Mouse (Mus musculus) kidney, embryonic 15.5 days (tissue): ENCODE results near the gene Slc35f3. TPM values are rescaled to one million over a fixed set of nuclear protein-coding genes. Genes with fewer than 3 reads are reported as not detected.

Source experiments
- ATAC-seq: fragments of 200-750 bp; cut with Nextera tagmentation; replicated peaks from 2 replicates; pipeline ENCODE4 v1.8.0; 2017; ENCODE audit warnings: moderate TSS enrichment; ENCODE audit not compliant: low FRiP score
- H3K27ac ChIP-seq: fragments of 300-500 bp; sonication (generic); 2 replicates; pipeline ENCODE4 v1.5.1; 2015; ENCODE audit warnings: mild to moderate bottlenecking, inconsistent platforms
- H3K27me3 ChIP-seq: fragments of 300-500 bp; sonication (generic); 2 replicates; pipeline ENCODE4 v1.6.1; 2015; ENCODE audit warnings: inconsistent platforms
- H3K36me3 ChIP-seq: fragments of 300-500 bp; sonication (generic); 2 replicates; pipeline ENCODE4 v1.6.1; 2015; ENCODE audit warnings: inconsistent platforms
- H3K4me1 ChIP-seq: fragments of 300-500 bp; sonication (generic); 2 replicates; pipeline ENCODE4 v1.6.1; 2015; ENCODE audit warnings: inconsistent platforms
- H3K4me2 ChIP-seq: fragments of 300-500 bp; sonication (generic); 2 replicates; pipeline ENCODE4 v1.6.1; 2015; ENCODE audit warnings: moderate library complexity, mild to moderate bottlenecking, inconsistent platforms
- H3K4me3 ChIP-seq: fragments of 300-500 bp; sonication (generic); replicated peaks from 2 replicates; pipeline ENCODE4 v1.5.1; 2015; ENCODE audit warnings: mild to moderate bottlenecking, inconsistent platforms
- H3K9ac ChIP-seq: fragments of 300-500 bp; sonication (generic); 2 replicates; pipeline ENCODE4 v1.6.1; 2015; ENCODE audit warnings: mild to moderate bottlenecking, inconsistent platforms
- H3K9me3 ChIP-seq: fragments of 300-500 bp; sonication (generic); replicated peaks from 2 replicates; pipeline ENCODE4 v1.6.1; 2016; ENCODE audit warnings: inconsistent platforms
- WGBS: fragments of 180-500 bp; shearing (Covaris S2); methylation state at CpG from one replicate; pipeline ENCODE4 v1.1.7; 2015; ENCODE audit warnings: mixed read lengths; 5-methylcytosine and 5-hydroxymethylcytosine counted together
- polyA plus RNA-seq: library from polyadenylated mRNA; unstranded; fragments of >200 nt; fragmentation: Nextera tagmentation; extraction: Ambion mirVana; gene quantifications from 2 replicates; pipeline ENCODE4 v1.2.1, GENCODE M21; 2015

Gene Slc35f3
- polyA plus RNA-seq, result 0.87 and 1.1 TPM in 2 replicates

DNA sequence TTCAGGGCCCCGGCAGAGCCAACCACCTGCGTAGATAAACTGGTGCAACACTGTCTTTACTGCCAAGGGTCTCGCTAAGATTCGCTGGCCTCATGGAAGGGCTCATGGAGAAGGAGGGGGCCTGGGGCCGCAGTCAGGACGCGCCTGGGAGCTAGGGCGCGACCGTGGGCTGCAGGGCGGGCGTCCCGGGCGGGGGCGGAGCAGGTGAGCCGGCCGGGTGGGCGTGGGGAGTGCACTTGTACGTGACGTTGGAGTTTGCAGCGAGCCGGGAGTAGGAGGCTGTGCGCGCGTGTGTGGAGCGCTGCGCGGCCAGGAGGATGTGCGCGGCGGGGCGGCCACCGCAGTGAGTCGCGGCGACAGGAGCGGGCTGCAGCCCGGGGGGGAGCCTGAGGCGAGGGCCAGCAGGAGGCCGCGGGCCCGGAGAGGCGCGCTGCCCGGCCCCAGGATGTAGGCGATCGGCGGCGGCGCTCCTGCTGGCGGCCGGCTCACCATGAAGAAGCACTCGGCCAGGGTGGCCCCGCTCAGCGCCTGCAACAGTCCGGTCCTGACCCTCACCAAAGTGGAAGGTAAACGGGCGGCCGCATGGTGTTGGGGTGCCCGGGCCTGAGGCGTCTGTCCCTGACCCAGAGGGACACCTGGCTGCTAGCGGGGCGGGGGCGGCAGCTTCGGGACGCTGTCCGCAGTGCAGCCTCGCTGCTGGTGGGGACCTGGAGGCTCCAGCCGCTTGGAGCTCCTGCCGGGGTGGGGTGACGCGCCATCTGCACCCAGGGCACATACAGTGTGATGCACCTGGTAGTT lies at the start of gene Slc35f3:
TSS of gene Slc35f3 (plus strand) at position 263 of the 798 bp plus-strand sequence.
- peaks cover 10% of the 10 kb centered on the region for H3K4me1 ChIP-seq
- peak; percentile 74 for ATAC-seq
- under 1% methylated on average over 60 of the region's 72 CpGs for WGBS

DNA sequence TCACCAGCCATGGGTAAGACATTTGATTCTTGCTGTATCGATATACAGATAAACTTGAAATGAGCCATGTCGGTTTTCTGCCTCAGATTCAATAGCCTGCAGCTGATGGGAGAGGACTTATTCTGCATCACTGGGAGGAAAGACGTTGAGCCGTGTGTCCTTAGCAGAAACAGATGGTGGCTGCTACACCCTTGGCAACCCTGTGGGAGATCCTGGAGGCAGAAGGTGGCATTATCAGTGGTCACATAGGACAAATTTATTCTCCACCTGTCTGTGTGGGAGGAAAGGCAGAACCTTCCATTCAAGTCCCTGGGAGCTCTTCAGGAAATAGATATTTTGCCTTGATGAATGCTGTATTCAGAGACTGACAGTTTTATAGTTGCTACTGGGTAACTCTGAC lies 47.9 kb upstream of the Slc35f3 start:
- Histone ChIP-seq H3K9ac (no peak overlapping the region), H3K4me2 (no peak overlapping the region), H3K4me3 (no peak overlapping the region), H3K27me3 (0 out of 2 replicates have a peak, but pooled peaks cover 1% of the 10 kb centered on the region), H3K36me3 (no peaks in the 10 kb centered on the region), H3K9me3 (no peaks in the 10 kb centered on the region), H3K27ac (no peak overlapping the region), H3K4me1 (no peaks in the 10 kb centered on the region)
- 52% methylated on average over 4 of the region's 4 CpGs for WGBS
- no peak for ATAC-seq

More for the DNA sequence above, at the start of gene Slc35f3:
- Histone ChIP-seq H3K9me3 (no peaks in the 10 kb centered on the region), H3K4me2 (peak within 1 kb of the TSS; percentile 85), H3K27me3 (peaks cover 29% of the 10 kb centered on the region), H3K36me3 (no peaks in the 10 kb centered on the region), H3K27ac (no peak within 1 kb of the TSS), H3K4me3 (peak within 1 kb of the TSS; percentile 56), H3K9ac (peak within 1 kb of the TSS; percentile 46)

DNA sequence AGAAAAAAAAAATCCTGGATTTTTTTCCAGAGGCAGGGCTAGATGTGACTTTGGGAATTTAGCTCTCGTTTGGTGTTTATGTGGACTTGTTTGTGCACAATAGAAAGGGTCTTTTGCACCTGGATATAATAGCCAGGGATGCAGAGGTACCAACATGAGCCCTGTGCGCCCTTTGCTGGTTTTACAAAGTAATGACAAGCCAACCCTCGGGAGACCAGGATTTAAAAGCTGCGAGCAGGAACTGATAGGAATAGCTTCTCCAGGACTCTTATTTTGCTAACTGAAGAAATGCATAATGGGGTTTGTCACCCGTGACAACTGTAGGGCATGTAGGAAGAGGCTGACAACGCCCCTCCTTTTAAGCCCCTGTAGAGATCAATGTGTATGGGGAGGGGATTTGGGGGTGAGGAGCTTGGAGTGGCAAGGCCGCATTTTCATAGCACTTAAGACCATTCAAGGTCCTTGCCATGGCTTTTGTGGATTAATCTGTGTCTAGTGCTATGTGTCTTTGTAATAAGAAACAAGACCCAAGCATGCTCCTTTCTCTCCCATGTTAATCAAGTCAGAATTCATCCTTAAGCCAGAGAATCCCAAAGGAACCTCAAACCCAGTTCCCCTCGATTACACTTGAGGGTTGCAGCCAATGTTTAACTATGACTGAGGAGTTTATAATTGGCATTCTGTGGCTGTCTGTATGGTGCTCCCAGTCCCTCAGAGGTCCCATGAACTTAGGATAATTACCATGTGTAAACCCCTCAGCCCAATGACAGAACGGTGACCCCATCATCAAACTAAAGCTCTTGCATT lies 41.6 kb upstream of the Slc35f3 start:
- Histone ChIP-seq H3K9me3 (no peaks in the 10 kb centered on the region), H3K9ac (no peak overlapping the region), H3K4me1 (0 out of 2 replicates have a peak, but pooled peaks cover 6% of the 10 kb centered on the region), H3K4me3 (no peak overlapping the region), H3K36me3 (no peaks in the 10 kb centered on the region), H3K27me3 (peaks cover 21% of the 10 kb centered on the region), H3K4me2 (no peak overlapping the region), H3K27ac (no peak overlapping the region)
- 46% methylated on average over 9 of the region's 9 CpGs for WGBS
- ATAC-seq, result no peak

DNA sequence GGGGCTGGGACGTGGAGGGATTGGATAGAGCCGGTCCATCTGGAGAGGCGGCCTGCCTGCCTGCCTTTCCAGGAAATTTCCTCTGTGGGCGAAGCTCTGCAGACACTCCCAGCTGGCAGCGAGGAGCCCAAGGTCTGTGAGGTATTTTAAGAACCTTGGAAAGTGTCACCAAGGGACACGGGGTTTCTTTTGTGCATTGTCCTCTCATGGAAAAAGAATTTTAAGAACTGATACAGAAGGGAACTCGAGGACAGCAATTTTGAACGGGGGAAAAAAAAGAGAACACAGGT lies 41.0 kb upstream of the Slc35f3 start:
- H3K27me3 ChIP-seq, result peaks cover 21% of the 10 kb centered on the region
- ATAC-seq, result no peak
- 0 out of 2 replicates have a peak, but pooled peaks cover 6% of the 10 kb centered on the region for H3K4me1 ChIP-seq
- 71% methylated on average over 8 of the region's 8 CpGs for WGBS
- H3K9ac ChIP-seq, result no peak overlapping the region
- no peak overlapping the region for H3K4me3 ChIP-seq
- H3K27ac ChIP-seq, result no peak overlapping the region
- no peak overlapping the region for H3K4me2 ChIP-seq
- H3K9me3 ChIP-seq, result no peaks in the 10 kb centered on the region
- no peaks in the 10 kb centered on the region for H3K36me3 ChIP-seq

DNA sequence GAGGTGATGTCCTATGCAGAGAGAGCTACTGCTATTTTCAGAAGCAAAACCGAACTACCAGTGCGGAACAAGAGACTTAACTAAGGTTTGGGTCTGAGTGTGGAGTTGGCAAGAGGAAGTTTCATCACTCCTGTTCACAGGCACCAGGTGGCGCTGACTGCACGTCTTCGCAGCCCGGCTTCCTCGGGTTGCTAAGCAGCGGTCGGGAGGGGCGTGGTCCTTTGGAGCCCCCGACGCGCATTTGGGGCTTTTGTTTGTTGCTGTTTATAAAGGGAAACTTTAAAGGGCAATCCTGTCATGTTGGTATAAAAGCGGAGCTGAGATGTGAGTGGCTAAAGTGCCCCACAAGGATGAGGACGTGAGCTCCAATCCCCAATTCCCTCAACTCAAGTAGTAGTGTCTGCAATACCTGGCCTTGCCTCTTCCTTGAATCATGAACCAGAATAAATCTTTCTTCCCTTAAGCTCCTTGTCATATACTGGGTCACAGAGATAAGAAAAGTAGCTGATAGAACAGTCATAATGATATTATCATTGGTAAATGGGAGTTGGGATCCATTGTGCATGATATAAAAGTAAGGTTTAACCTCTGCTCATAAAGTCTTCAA lies 40.1 kb upstream of the Slc35f3 start:
- Histone ChIP-seq H3K9ac (no peak overlapping the region), H3K27ac (no peak overlapping the region), H3K9me3 (no peaks in the 10 kb centered on the region), H3K4me3 (peak overlapping the region; percentile 23), H3K4me1 (0 out of 2 replicates have a peak, but pooled peaks cover 6% of the 10 kb centered on the region), H3K36me3 (no peaks in the 10 kb centered on the region), H3K27me3 (peaks cover 21% of the 10 kb centered on the region), H3K4me2 (peak overlapping the region; percentile 53)
- no peak for ATAC-seq
- 5% methylated on average over 15 of the region's 15 CpGs for WGBS

DNA sequence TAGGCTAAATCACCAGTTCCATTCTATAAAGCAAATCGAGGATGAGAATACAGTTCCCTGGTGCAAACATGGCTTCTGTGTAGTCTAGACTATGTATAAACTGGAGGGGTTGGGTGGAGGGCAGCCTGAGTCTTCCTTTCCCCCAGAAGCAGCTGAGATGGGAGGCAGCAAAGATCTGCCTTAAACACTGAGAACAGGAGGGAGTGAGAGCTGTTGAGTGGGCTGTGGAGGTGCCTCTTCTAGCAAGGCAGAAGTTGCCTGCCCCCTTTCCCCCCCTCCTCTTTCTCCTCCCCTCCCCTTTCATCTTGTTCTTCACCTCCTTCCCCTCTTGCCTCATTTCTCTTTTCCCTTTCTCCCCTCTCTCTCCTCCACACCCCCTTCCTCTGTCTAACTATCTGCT lies 33.2 kb upstream of the Slc35f3 start:
- WGBS, result 86% methylated on average over 1 of the region's 1 CpGs
- ATAC-seq, result no peak
- Histone ChIP-seq H3K4me1 (no peaks in the 10 kb centered on the region), H3K4me2 (no peak overlapping the region), H3K9ac (no peak overlapping the region), H3K4me3 (no peak overlapping the region), H3K27ac (no peak overlapping the region), H3K9me3 (no peaks in the 10 kb centered on the region), H3K36me3 (no peaks in the 10 kb centered on the region), H3K27me3 (no peaks in the 10 kb centered on the region)

DNA sequence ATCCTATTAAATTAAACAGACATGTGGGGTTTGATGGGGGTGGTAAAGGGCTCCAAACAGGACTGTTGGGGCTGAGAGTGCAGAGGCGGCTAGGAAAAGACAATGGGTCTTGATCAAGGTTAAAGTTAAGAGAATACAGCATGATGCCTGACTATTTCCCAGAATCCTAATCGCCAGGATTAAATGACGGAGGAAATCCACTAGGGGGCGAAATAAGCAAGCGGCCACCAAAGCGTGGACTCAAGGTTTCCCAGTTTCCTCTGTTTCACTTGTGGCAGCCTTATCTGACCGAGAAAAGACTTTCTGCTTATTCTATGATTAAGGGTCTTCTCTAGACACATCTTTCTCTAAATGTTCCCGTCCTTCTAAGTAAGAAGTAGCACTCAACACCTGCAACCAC lies 31.2 kb upstream of the Slc35f3 start:
- Histone ChIP-seq H3K9ac (no peak overlapping the region), H3K27me3 (no peaks in the 10 kb centered on the region), H3K4me1 (no peaks in the 10 kb centered on the region), H3K27ac (no peak overlapping the region), H3K36me3 (no peaks in the 10 kb centered on the region), H3K4me2 (no peak overlapping the region), H3K9me3 (no peaks in the 10 kb centered on the region), H3K4me3 (no peak overlapping the region)
- WGBS, result 37% methylated on average over 8 of the region's 8 CpGs
- ATAC-seq, result no peak

DNA sequence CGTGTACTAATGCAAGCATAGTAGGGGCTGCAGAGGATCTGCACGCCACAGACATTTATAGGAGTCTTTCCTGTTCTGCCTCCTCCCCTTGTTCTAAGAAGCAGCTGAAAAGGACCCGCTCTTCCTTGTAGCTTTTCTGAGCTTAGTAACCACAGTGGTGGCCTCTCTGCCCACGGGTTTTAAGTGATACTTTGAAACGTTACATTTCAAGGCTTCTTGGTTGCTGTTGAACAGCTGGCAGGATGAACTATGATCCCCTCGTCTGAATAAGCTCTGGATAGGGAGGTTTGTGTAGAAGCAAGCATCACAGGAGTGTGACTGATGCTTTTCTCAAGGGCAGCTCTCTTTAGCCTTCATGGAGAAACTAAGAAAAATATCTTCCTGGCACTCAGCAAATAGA lies 28.6 kb upstream of the Slc35f3 start:
- WGBS, result 40% methylated on average over 6 of the region's 6 CpGs
- H3K9ac ChIP-seq, result no peak overlapping the region

DNA sequence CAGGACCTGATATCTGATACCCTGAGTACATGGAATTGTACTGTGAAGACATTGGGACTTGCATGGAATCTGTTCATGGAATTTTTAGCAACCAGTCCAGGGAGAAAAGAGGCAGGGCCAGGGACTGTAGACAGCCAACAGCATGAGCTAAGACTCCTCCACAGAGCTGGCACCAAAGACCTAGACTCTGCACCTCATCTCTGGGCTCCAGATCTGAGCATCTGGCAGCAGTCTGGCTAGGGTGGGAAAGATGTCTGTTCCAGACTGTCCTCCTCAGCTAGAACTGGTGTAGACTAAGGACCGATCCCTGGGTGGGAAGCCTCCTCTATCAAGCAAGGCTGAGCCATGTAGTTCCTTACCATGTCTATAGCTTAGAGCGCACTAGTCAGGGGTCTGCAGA lies 25.9 kb upstream of the Slc35f3 start:
- WGBS, result 96% methylated on average over 2 of the region's 2 CpGs
- no peak overlapping the region for H3K9ac ChIP-seq

More for the DNA sequence above, 28.6 kb upstream of the Slc35f3 start:
- Histone ChIP-seq H3K4me2 (no peak overlapping the region), H3K27me3 (no peaks in the 10 kb centered on the region), H3K27ac (no peak overlapping the region), H3K4me1 (no peaks in the 10 kb centered on the region), H3K4me3 (no peak overlapping the region), H3K36me3 (no peaks in the 10 kb centered on the region), H3K9me3 (no peaks in the 10 kb centered on the region)
- no peak for ATAC-seq

DNA sequence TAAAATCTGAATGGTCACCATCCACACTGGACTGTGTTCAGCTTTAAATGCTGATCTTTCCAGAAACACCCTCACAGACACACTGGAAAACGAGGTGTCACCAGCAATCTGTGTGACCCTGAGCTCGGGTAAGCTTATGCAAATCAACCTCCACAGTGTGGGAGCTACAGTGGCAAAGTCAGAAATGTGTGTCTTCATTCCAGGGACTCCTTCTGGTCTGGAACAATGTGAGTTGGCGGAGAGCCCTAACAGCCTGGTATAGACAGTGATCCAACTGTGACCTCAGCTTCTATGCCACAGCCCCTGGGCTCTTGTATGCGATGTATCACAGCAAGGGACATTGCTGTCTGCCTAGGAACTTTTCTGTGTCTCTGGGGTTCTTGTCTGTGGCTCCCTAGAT lies 25.3 kb upstream of the Slc35f3 start:
- no peak overlapping the region for H3K4me3 ChIP-seq
- no peaks in the 10 kb centered on the region for H3K36me3 ChIP-seq
- H3K4me2 ChIP-seq, result no peak overlapping the region
- WGBS, result 64% methylated on average over 4 of the region's 4 CpGs
- no peaks in the 10 kb centered on the region for H3K4me1 ChIP-seq
- no peak for ATAC-seq
- no peaks in the 10 kb centered on the region for H3K27me3 ChIP-seq
- no peak overlapping the region for H3K9ac ChIP-seq
- H3K27ac ChIP-seq, result no peak overlapping the region
- no peaks in the 10 kb centered on the region for H3K9me3 ChIP-seq

More for the DNA sequence above, 25.9 kb upstream of the Slc35f3 start:
- H3K36me3 ChIP-seq, result no peaks in the 10 kb centered on the region
- ATAC-seq, result no peak
- H3K9me3 ChIP-seq, result no peaks in the 10 kb centered on the region
- H3K27ac ChIP-seq, result no peak overlapping the region
- H3K4me3 ChIP-seq, result no peak overlapping the region
- H3K4me1 ChIP-seq, result no peaks in the 10 kb centered on the region
- H3K27me3 ChIP-seq, result no peaks in the 10 kb centered on the region
- H3K4me2 ChIP-seq, result no peak overlapping the region

DNA sequence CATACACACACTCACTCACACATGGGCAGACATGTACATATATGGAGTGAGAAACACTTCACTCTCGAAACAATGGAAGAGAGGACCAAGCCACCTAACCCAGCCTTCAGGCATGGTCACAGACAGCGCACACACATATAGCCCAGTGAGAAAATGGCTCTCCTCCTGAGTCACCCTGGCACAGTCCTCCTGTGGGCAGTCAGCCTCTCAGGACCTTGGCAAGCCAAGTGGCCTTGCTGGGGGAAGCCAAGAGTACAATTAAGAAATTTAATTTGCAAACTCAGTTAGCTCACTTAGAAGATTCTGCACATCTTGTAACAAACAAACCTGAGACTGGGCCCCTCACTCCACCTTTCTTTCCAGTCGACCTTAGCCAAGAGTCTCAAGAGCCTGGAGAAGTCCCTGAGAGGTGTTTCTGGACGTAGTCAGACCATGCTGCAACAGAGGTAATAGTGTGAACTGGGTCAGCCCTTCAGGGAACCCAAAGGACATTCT lies 23.4 kb upstream of the Slc35f3 start:
- no peaks in the 10 kb centered on the region for H3K27me3 ChIP-seq
- no peak overlapping the region for H3K27ac ChIP-seq
- no peaks in the 10 kb centered on the region for H3K4me1 ChIP-seq
- H3K9ac ChIP-seq, result no peak overlapping the region
- no peaks in the 10 kb centered on the region for H3K36me3 ChIP-seq
- 68% methylated on average over 4 of the region's 4 CpGs for WGBS
- H3K4me3 ChIP-seq, result no peak overlapping the region
- H3K4me2 ChIP-seq, result no peak overlapping the region
- ATAC-seq, result no peak
- no peaks in the 10 kb centered on the region for H3K9me3 ChIP-seq

DNA sequence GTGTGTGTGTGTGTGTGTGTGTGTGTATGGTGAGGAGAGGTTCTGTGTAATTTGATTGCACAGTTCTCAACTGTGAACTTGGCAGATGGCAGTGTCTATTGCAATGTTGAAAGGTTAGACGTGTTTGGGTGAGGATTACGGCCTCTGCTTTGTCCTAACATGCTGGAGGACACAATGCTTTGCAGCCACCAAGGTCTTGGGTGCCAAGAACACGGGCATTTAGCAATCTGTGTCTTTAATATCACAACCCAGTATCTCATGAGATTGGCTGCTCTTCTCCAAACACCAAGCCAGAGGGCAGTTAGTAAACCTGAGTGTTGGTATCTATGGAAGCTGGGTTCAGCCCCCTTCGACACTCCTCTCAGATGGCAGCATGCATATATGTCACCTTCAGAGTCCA lies 22.5 kb upstream of the Slc35f3 start:
- WGBS, result 74% methylated on average over 4 of the region's 4 CpGs
- no peak overlapping the region for H3K9ac ChIP-seq
- no peak overlapping the region for H3K4me3 ChIP-seq
- H3K27me3 ChIP-seq, result no peaks in the 10 kb centered on the region
- no peaks in the 10 kb centered on the region for H3K4me1 ChIP-seq
- no peaks in the 10 kb centered on the region for H3K36me3 ChIP-seq
- no peak overlapping the region for H3K27ac ChIP-seq
- no peak for ATAC-seq
- H3K9me3 ChIP-seq, result no peaks in the 10 kb centered on the region
- H3K4me2 ChIP-seq, result no peak overlapping the region
